Mouse (Mus musculus) cerebellum, postnatal 25 days (tissue): ENCODE data around the gene Anapc15-ps.

Source experiments
- DNase-seq, 2 experiments: peaks; one replicate each; pipeline ENCODE4 v3.0.0; 2021; ENCODE audit warnings: mixed read lengths in 2 of 2

Gene Anapc15-ps

GRCm38 (mm10) chr10:95628338-95628737, 44.9 kb downstream of the Anapc15-ps start:
- DNase-seq = no peak

DNA sequence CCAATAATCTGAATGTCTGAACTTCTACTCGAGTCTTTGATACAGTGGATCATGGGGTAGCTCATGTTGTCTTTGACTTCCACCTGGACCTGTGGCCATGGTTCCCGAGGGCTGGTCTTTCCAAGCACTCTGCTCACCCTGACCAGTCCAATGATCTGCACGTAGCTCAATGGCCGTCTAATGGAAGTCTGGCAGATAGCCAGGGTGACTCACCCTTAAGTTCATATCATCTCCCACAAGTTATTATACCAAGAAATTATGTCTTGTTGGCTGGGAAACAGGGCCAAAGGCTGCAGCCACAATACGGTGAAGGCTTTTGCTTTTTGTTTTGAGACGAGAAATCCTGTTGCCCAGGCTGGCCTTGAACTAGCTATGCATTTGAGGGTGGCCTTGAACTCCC, 45.9 kb downstream of the Anapc15-ps start:
- DNase-seq = no peak

DNA sequence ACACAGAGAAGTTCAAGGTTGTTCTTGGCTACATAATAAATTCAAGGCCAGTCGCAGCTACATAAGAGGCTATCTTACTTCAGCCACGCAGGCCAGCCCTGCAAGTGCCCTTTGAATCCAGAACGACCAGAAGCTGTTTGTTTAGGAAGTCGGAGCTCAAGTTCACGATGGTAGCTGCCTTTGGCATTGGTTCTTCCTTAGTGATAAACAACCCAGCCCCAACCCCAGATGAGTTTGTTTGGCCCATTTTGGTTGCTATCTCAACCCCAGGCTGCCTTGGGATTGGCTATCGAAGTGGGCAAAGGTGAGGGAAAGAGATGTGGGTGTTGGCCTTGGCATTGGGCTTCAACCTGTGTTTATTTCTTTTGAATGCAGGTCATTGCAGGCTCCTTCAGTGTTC, 48.0 kb downstream of the Anapc15-ps start:
- no peak for DNase-seq

GRCm38 (mm10) chr10:95624007-95624406, 49.2 kb downstream of the Anapc15-ps start:
- DNase-seq = no peak

GRCm38 (mm10) chr10:95623518-95623905, 49.7 kb downstream of the Anapc15-ps start:
- DNase-seq = no peak
